Mouse (Mus musculus) brown adipose tissue, adult 24 weeks (tissue): ENCODE results near the gene Fscn3. TPM values are rescaled to one million over a fixed set of nuclear protein-coding genes. Genes with fewer than 3 reads are reported as not detected.

Source experiments
- polyA plus RNA-seq: library from polyadenylated mRNA; stranded (reverse); fragments of >200 nt; gene quantifications from 2 replicates; pipeline ENCODE4 v1.2.4, GENCODE M21; 2012; ENCODE audit not compliant: missing spikeins, insufficient read depth, insufficient read length

Gene Fscn3
- polyA plus RNA-seq, 1 experiment, result not detected

Other genes starting within 250 kb of the Fscn3 start
- gene Zfp800, start 29.8 kb upstream of the Fscn3 start, polyA plus RNA-seq, result 6.8 and 11.5 TPM in 2 replicates
- 65.6 and 67.5 TPM in 2 replicates for gene Arf5, start 4.2 kb upstream of the Fscn3 start, polyA plus RNA-seq
- gene Gcc1, start 601 bp downstream of the Fscn3 start, polyA plus RNA-seq, result 4.1 and 5.7 TPM in 2 replicates
- not detected in 2 replicates for gene Pax4, start 21.6 kb downstream of the Fscn3 start, polyA plus RNA-seq
- gene Snd1, start 47.4 kb downstream of the Fscn3 start, polyA plus RNA-seq, result 18.4 and 25.4 TPM in 2 replicates